Comparison of ENCODE assay signal across 9 mouse cellular contexts in the genomic region with DNA sequence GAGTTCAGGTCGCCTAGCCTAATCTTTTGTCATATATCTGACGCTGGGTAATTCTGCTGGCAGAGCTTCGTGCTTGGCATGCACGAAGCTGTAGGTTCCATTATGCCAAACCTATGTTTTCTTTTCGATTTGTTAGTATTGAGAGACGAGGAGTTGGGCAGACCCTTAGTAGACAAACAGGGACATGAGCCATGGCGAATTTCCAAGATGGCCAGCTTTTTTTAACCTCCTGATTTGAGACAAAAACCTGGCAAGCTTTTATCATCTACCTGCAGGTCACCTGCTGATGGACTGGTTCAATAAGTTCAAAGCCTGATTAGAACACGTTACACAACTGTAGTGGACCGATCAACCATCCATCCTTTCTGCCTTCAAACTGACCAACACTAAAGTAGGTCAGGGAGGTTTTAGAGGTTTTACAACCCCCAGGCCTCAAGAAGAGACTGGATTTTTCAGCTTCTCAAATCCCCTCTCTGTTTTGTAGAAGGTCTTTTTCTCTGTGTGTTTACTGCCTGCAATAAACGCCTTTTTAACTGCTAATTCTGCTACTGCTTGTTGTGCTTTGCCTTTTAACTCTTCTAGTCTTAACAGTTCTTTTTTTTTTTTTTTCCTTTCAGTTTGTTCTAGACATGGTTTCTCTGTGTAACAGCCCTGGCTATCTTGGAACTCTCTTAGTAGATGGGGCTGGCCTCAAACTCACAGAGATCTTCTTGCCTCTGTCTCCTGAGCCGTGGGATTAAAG. TPM values are rescaled to one million over a fixed set of nuclear protein-coding genes. Genes with fewer than 3 reads are reported as not detected.
DNase-seq lines count a peak whose midpoint lies in the region; ATAC-seq and TF ChIP-seq lines count a peak whose summit lies in the region.
"Had no signal": no experiment of that assay in that cellular context is flagged by ENCODE, and none has a peak within 500 bp of the region (broad histone marks: within the 10 kb centered on the region; RNA-seq: fewer than 3 reads in every experiment).

No protein-coding gene starts in this region.

- ATAC-seq in heart, embryonic 11.5 days (replicated peaks; ENCODE audit: insufficient number of reproducible peaks, low FRiP score, low TSS enrichment) = no peak
- no peak for ATAC-seq in hindbrain, embryonic 11.5 days (ENCODE audit: low FRiP score)
- ATAC-seq in liver, embryonic 13.5 days (ENCODE audit: low read depth) = no peak

- H3K36me3 ChIP-seq in heart, embryonic 11.5 days (ENCODE audit: control insufficient read depth, insufficient read depth, low read length) = no peaks in the 10 kb centered on the region
- peaks cover 0 to 6% of the 10 kb centered on the region in 2 experiments for H3K36me3 ChIP-seq in CH12.LX (replicated peaks in 1 of 2; ENCODE audit: control insufficient read depth in 1 of 2, insufficient read depth in 1 of 2, low read length in 1 of 2)
- peaks cover 14% of the 10 kb centered on the region for H3K36me3 ChIP-seq in embryonic facial prominence, embryonic 10.5 days (replicated peaks)
- no peaks in the 10 kb centered on the region for H3K36me3 ChIP-seq in hindbrain, embryonic 11.5 days (ENCODE audit: control insufficient read depth, insufficient read depth, low read length)
- peaks cover 10% of the 10 kb centered on the region for H3K36me3 ChIP-seq in liver, embryonic 13.5 days
- no peaks in the 10 kb centered on the region for H3K36me3 ChIP-seq in small intestine, adult 2 months (ENCODE audit: control insufficient read depth, insufficient read depth, low read length)

- H3K79me2 ChIP-seq in CH12.LX (replicated peaks; ENCODE audit: control insufficient read depth, extremely low read depth, insufficient read depth, poor library complexity, severe bottlenecking) = peaks cover 37% of the 10 kb centered on the region

- H3K4me3 ChIP-seq in heart, embryonic 11.5 days (ENCODE audit: low read depth, low read length) = peak overlapping the region; percentile 95
- peak overlapping the region in 2 of 3 experiments; percentile 15 to 88 for H3K4me3 ChIP-seq in CH12.LX (replicated peaks in 1 of 3; ENCODE audit: low read depth in 2 of 3, low read length in 2 of 3, poor library complexity in 1 of 3)
- peak overlapping the region; percentile 97 for H3K4me3 ChIP-seq in embryonic facial prominence, embryonic 10.5 days
- H3K4me3 ChIP-seq in hindbrain, embryonic 11.5 days (ENCODE audit: low read depth, low read length) = peak overlapping the region; percentile 69
- peak overlapping the region; percentile 95 for H3K4me3 ChIP-seq in liver, embryonic 13.5 days (replicated peaks)
- H3K4me3 ChIP-seq in small intestine, adult 2 months (ENCODE audit: low read depth, low read length) = peak overlapping the region; percentile 86; the same call in 1 of the 2 replicates

- no peak for TF ChIP-seq CTCF in CH12.LX (conservative IDR thresholded peaks at IDR 0.05 in 1 of 2, IDR thresholded peaks at IDR 0.05 in 1 of 2; ENCODE audit: low read depth in 2 of 2, low read length in 2 of 2)
- no peak for TF ChIP-seq CTCF in small intestine, adult 2 months (IDR thresholded peaks at IDR 0.05; ENCODE audit: extremely low read depth, insufficient read length, insufficient replicate concordance, low read depth, low read length)

- TF ChIP-seq EP300 in CH12.LX (IDR thresholded peaks at IDR 0.05; ENCODE audit: low read length) = no peak

- H3K4me2 ChIP-seq in heart, embryonic 11.5 days = peak overlapping the region; percentile 89
- H3K4me2 ChIP-seq in CH12.LX (ENCODE audit: insufficient read depth, low read depth, poor library complexity, severe bottlenecking) = peak overlapping the region; percentile 68
- H3K4me2 ChIP-seq in hindbrain, embryonic 11.5 days (replicated peaks; ENCODE audit: low read depth, low read length) = peak overlapping the region; percentile 29
- H3K4me2 ChIP-seq in liver, embryonic 13.5 days = peak overlapping the region; percentile 95

- peak overlapping the region; percentile 98 for H3K9ac ChIP-seq in heart, embryonic 11.5 days (ENCODE audit: low read depth, low read length)
- H3K9ac ChIP-seq in CH12.LX (ENCODE audit: insufficient read depth, low read depth) = peak overlapping the region; percentile 89
- H3K9ac ChIP-seq in hindbrain, embryonic 11.5 days (ENCODE audit: low read depth, low read length) = peak overlapping the region; percentile 54; the same call in 1 of the 2 replicates
- peak overlapping the region; percentile 99 for H3K9ac ChIP-seq in liver, embryonic 13.5 days

- H3K9me3 ChIP-seq in heart, embryonic 11.5 days (replicated peaks; ENCODE audit: control insufficient read depth, low read length) = no peaks in the 10 kb centered on the region
- H3K9me3 ChIP-seq in CH12.LX (replicated peaks; ENCODE audit: low read length) = no peaks in the 10 kb centered on the region
- no peaks in the 10 kb centered on the region for H3K9me3 ChIP-seq in embryonic facial prominence, embryonic 10.5 days
- H3K9me3 ChIP-seq in hindbrain, embryonic 11.5 days (ENCODE audit: control insufficient read depth, low read length) = no peaks in the 10 kb centered on the region
- H3K9me3 ChIP-seq in liver, embryonic 13.5 days (replicated peaks) = no peaks in the 10 kb centered on the region

- H3K27me3 ChIP-seq in heart, embryonic 11.5 days (ENCODE audit: control insufficient read depth, insufficient read depth, low read length) = no peaks in the 10 kb centered on the region
- no peaks in the 10 kb centered on the region for H3K27me3 ChIP-seq in CH12.LX (replicated peaks)
- no peaks in the 10 kb centered on the region for H3K27me3 ChIP-seq in embryonic facial prominence, embryonic 10.5 days (replicated peaks; ENCODE audit: low read depth, poor library complexity, severe bottlenecking)
- H3K27me3 ChIP-seq in hindbrain, embryonic 11.5 days (ENCODE audit: control insufficient read depth, insufficient read depth, low read length) = no peaks in the 10 kb centered on the region
- H3K27me3 ChIP-seq in liver, embryonic 13.5 days = no peaks in the 10 kb centered on the region
- H3K27me3 ChIP-seq in small intestine, adult 2 months (ENCODE audit: control insufficient read depth, insufficient read depth, low read length) = no peaks in the 10 kb centered on the region

- TF ChIP-seq POLR2A in CH12.LX (IDR thresholded peaks at IDR 0.05; ENCODE audit: low read depth, low read length) = no peak
- no peak for TF ChIP-seq POLR2A in small intestine, adult 2 months (IDR thresholded peaks at IDR 0.05; ENCODE audit: low read depth, low read length)

- WGBS in heart, embryonic 11.5 days (ENCODE audit: insufficient replicate concordance) = 27% methylated on average over 11 of the region's 11 CpGs
- WGBS in embryonic facial prominence, embryonic 10.5 days = 38% methylated on average over 11 of the region's 11 CpGs
- 41% methylated on average over 11 of the region's 11 CpGs for WGBS in hindbrain, embryonic 11.5 days
- 7% methylated on average over 11 of the region's 11 CpGs for WGBS in liver, embryonic 13.5 days (ENCODE audit: insufficient replicate concordance)
- WGBS in small intestine, adult 2 months = 20% methylated on average over 11 of the region's 11 CpGs

- peak overlapping the region; percentile 99 for H3K27ac ChIP-seq in heart, embryonic 11.5 days (ENCODE audit: low read depth, low read length)
- no peak overlapping the region for H3K27ac ChIP-seq in CH12.LX (ENCODE audit: insufficient read depth, low read depth)
- peak overlapping the region; percentile 95 for H3K27ac ChIP-seq in embryonic facial prominence, embryonic 10.5 days (replicated peaks)
- H3K27ac ChIP-seq in hindbrain, embryonic 11.5 days (ENCODE audit: low read depth, low read length) = peak overlapping the region; percentile 97; the same call in 1 of the 2 replicates
- H3K27ac ChIP-seq in liver, embryonic 13.5 days = peak overlapping the region; percentile 100
- H3K27ac ChIP-seq in small intestine, adult 2 months (ENCODE audit: insufficient read depth, low read depth, low read length) = peak overlapping the region; percentile 52

- dilution Hi-C loops in CH12.LX (cut with MboI; ENCODE audit: extremely low pct_ligation_motif_present, extremely low pct_unique_long_range_greater_than_20kb, low sequenced_read_pairs) = no loop called here

- H3K4me1 ChIP-seq in heart, embryonic 11.5 days (ENCODE audit: control insufficient read depth, insufficient read depth, low read length) = peaks cover 4% of the 10 kb centered on the region
- peaks cover 2 to 21% of the 10 kb centered on the region in 2 experiments; a peak in 2 of 4 replicates for H3K4me1 ChIP-seq in CH12.LX (ENCODE audit: control insufficient read depth in 1 of 2, insufficient read depth in 2 of 2)
- H3K4me1 ChIP-seq in embryonic facial prominence, embryonic 10.5 days = peaks cover 17% of the 10 kb centered on the region
- 0 out of 2 replicates have a peak, but pooled peaks cover 2% of the 10 kb centered on the region for H3K4me1 ChIP-seq in hindbrain, embryonic 11.5 days (replicated peaks; ENCODE audit: control insufficient read depth, insufficient read depth, low read length)
- H3K4me1 ChIP-seq in liver, embryonic 13.5 days (replicated peaks) = peaks cover 77% of the 10 kb centered on the region
- no peaks in the 10 kb centered on the region; the same call in 1 of the 2 replicates for H3K4me1 ChIP-seq in small intestine, adult 2 months (ENCODE audit: control insufficient read depth, insufficient read depth, insufficient read length, low read length)

- no peak for TF ChIP-seq RAD21 in CH12.LX (IDR thresholded peaks at IDR 0.05; ENCODE audit: low read depth, low read length)

- in situ Hi-C loops in CH12.LX (cut with MboI; ENCODE audit: low pct_ligation_motif_present, low pct_unique_long_range_greater_than_20kb, low sequenced_read_pairs) = loop anchor here (5.0 kb wide), 1 partner anchor 38 kb away; no protein-coding TSS in a partner anchor

- no peak for DNase-seq in heart, postnatal 4 days
- no peak for DNase-seq in CH12.LX (ENCODE audit: extremely low read depth)
- DNase-seq in embryonic facial prominence, embryonic 10.5 days (ENCODE audit: low spot score) = no peak
- DNase-seq in hindbrain, embryonic 11.5 days (ENCODE audit: low spot score) = no peak
- DNase-seq in liver, embryonic 13.5 days = peak; percentile 46
- no peak for DNase-seq in urinary bladder, postnatal 4 days (ENCODE audit: low spot score in 2 of 2)

RNA-seq across cellular contexts. Expression of gene Ahctf1, which starts 0.8 kb away (rescaled TPM):
- 24.2 and 27.0 TPM in 2 replicates for polyA plus RNA-seq in heart, embryonic 11.5 days (2014; fragmentation: Nextera tagmentation; extraction: Ambion mirVana)
- 10 to 100 TPM; 27.9 to 32.6 TPM for total RNA-seq in heart, postnatal 4 days (2021)
- 79.2 and 81.0 TPM in 2 replicates for total RNA-seq in CH12.LX (2012; rRNA removed)
- total RNA-seq in CH12.LX (2014; rRNA removed) = 111 and 127 TPM in 2 replicates
- polyA plus RNA-seq in CH12.LX (2012; ENCODE audit: insufficient read length, low read depth) = 90.3 and 96.0 TPM in 2 replicates
- 30.8 and 35.3 TPM in 2 replicates for polyA plus RNA-seq in embryonic facial prominence, embryonic 10.5 days (2016; fragmentation: Nextera tagmentation; extraction: Ambion mirVana)
- polyA plus RNA-seq in hindbrain, embryonic 11.5 days (2014; fragmentation: Nextera tagmentation; extraction: Ambion mirVana) = 31.1 and 40.2 TPM in 2 replicates
- 19.7 and 21.7 TPM in 2 replicates for polyA plus RNA-seq in liver, embryonic 13.5 days (2015; fragmentation: Nextera tagmentation; extraction: Ambion mirVana)
- polyA plus RNA-seq in small intestine, adult 2 months (2012; rRNA removed) = 1.5 and 2.2 TPM in 2 replicates

RNA-seq across cellular contexts. Expression of gene Gm10518, which starts 1.1 kb away (rescaled TPM):
- 0.21 and 0.37 TPM in 2 replicates for polyA plus RNA-seq in heart, embryonic 11.5 days (2014; fragmentation: Nextera tagmentation; extraction: Ambion mirVana)
- total RNA-seq in heart, postnatal 4 days (2021) = not detected
- 8.0 TPM in 2 replicates for total RNA-seq in CH12.LX (2012; rRNA removed)
- total RNA-seq in CH12.LX (2014; rRNA removed) = not detected in 2 replicates
- 0.40 TPM in 1 of 2 replicates, not detected in the other for polyA plus RNA-seq in CH12.LX (2012; ENCODE audit: insufficient read length, low read depth)
- 0.14 and 0.17 TPM in 2 replicates for polyA plus RNA-seq in embryonic facial prominence, embryonic 10.5 days (2016; fragmentation: Nextera tagmentation; extraction: Ambion mirVana)
- 0.40 TPM in 1 of 2 replicates, not detected in the other for polyA plus RNA-seq in hindbrain, embryonic 11.5 days (2014; fragmentation: Nextera tagmentation; extraction: Ambion mirVana)
- 0.10 and 0.24 TPM in 2 replicates for polyA plus RNA-seq in liver, embryonic 13.5 days (2015; fragmentation: Nextera tagmentation; extraction: Ambion mirVana)
- polyA plus RNA-seq in small intestine, adult 2 months (2012; rRNA removed) = not detected in 2 replicates
- polyA plus RNA-seq: large intestine, adult 2 months had no signal

RNA-seq across cellular contexts. Expression of gene Kif28, which starts 59.2 kb away (rescaled TPM):
- polyA plus RNA-seq in heart, embryonic 11.5 days (2014; fragmentation: Nextera tagmentation; extraction: Ambion mirVana) = 0.11 TPM in 1 of 2 replicates, not detected in the other
- total RNA-seq in heart, postnatal 4 days (2021) = under 1 TPM; 0.12 to 0.14 TPM
- total RNA-seq in CH12.LX (2012; rRNA removed) (0.04 TPM in 1 of 2 replicates, not detected in the other), CH12.LX (2014; rRNA removed) (not detected in 2 replicates)
- 0.07 and 0.11 TPM in 2 replicates for polyA plus RNA-seq in CH12.LX (2012; ENCODE audit: insufficient read length, low read depth)
- 0.06 TPM in 1 of 2 replicates, not detected in the other for polyA plus RNA-seq in embryonic facial prominence, embryonic 10.5 days (2016; fragmentation: Nextera tagmentation; extraction: Ambion mirVana)
- polyA plus RNA-seq in hindbrain, embryonic 11.5 days (2014; fragmentation: Nextera tagmentation; extraction: Ambion mirVana) = not detected in 2 replicates
- polyA plus RNA-seq in liver, embryonic 13.5 days (2015; fragmentation: Nextera tagmentation; extraction: Ambion mirVana) = not detected in 2 replicates
- polyA plus RNA-seq in small intestine, adult 2 months (2012; rRNA removed) = not detected in 2 replicates
- polyA plus RNA-seq: large intestine, adult 2 months had no signal

Comparison
In these comparisons a context has a peak if more than half of its experiments do, and no peak if none do; other contexts are left out.
1. H3K4me2 ChIP-seq: peak in every context shown above with its lines; median percentile 95 in liver, embryonic 13.5 days; 89 in heart, embryonic 11.5 days; 68 in CH12.LX; 29 in hindbrain, embryonic 11.5 days.